Mouse (Mus musculus) CH12.LX (cell line): ENCODE data around the gene S100a1. TPM values are rescaled to one million over a fixed set of nuclear protein-coding genes. Genes with fewer than 3 reads are reported as not detected.

ENCODE experiments used
- DNase-seq: peaks from one replicate; pipeline ENCODE4 v3.0.0-alpha.2; 2013; ENCODE audit errors: extremely low read depth
- H3K27ac ChIP-seq: 2 replicates; pipeline ENCODE4 v1.5.1; 2012; ENCODE audit warnings: low read depth, mild to moderate bottlenecking, control low read depth, moderate library complexity; ENCODE audit not compliant: insufficient read depth
- H3K27me3 ChIP-seq: replicated peaks from 2 replicates; pipeline ENCODE3; 2012; ENCODE audit warnings: inconsistent platforms
- H3K36me3 ChIP-seq, 2 experiments: replicated peaks in 1 of 2; 2 replicates each; pipeline versions ENCODE3 to v1.6.1; 2012; ENCODE audit warnings: inconsistent platforms in 1 of 2, low read length in 1 of 2, mild to moderate bottlenecking in 1 of 2, mixed read lengths in 1 of 2, moderate library complexity in 1 of 2; ENCODE audit not compliant: control insufficient read depth in 1 of 2, insufficient read depth in 1 of 2
- H3K4me1 ChIP-seq, 2 experiments: 2 replicates each; pipeline ENCODE4 v1.6.1; 2012; ENCODE audit warnings: inconsistent platforms in 1 of 2, moderate library complexity in 1 of 2; ENCODE audit not compliant: insufficient read depth in 2 of 2, control insufficient read depth in 1 of 2
- H3K4me2 ChIP-seq: 2 replicates; pipeline ENCODE4 v1.6.1; 2012; ENCODE audit warnings: low read depth, mild to moderate bottlenecking, control low read depth; ENCODE audit not compliant: poor library complexity, insufficient read depth, severe bottlenecking
- H3K4me3 ChIP-seq, 3 experiments: fragments of 150-350 bp in 1 of 3; sonication (generic) in 1 of 3; replicated peaks in 1 of 3; 2 replicates each; pipeline versions ENCODE3 to v1.5.1; 2011 to 2012; ENCODE audit warnings: low read depth in 2 of 3, low read length in 2 of 3, mild to moderate bottlenecking in 2 of 3, moderate library complexity in 2 of 3, control low read depth in 1 of 3, improper control_type of control experiment in 1 of 3, inconsistent platforms in 1 of 3, mixed read lengths in 1 of 3; ENCODE audit not compliant: poor library complexity in 1 of 3
- H3K79me2 ChIP-seq: replicated peaks from 2 replicates; pipeline ENCODE4 v1.6.1; 2012; ENCODE audit warnings: mild to moderate bottlenecking, moderate library complexity; ENCODE audit not compliant: control insufficient read depth, poor library complexity, insufficient read depth, severe bottlenecking; ENCODE audit errors: extremely low read depth
- H3K9ac ChIP-seq: 2 replicates; pipeline ENCODE4 v1.6.1; 2012; ENCODE audit warnings: low read depth, mild to moderate bottlenecking, control low read depth, moderate library complexity; ENCODE audit not compliant: insufficient read depth
- H3K9me3 ChIP-seq: replicated peaks from 2 replicates; pipeline ENCODE3; 2012; ENCODE audit warnings: low read length, inconsistent platforms, mixed read lengths
- BHLHE40 ChIP-seq: IDR thresholded peaks from 2 replicates; pipeline ENCODE4 v1.6.1; 2011; ENCODE audit warnings: mild to moderate bottlenecking, low read depth, low read length, improper control_type of control experiment
- CHD1 ChIP-seq: IDR thresholded peaks from 2 replicates; pipeline ENCODE4 v1.6.1; 2012; ENCODE audit warnings: low read depth, low read length, improper control_type of control experiment, inconsistent platforms
- CHD2 ChIP-seq: IDR thresholded peaks from 2 replicates; pipeline ENCODE4 v1.6.1; 2011; ENCODE audit warnings: low read length, improper control_type of control experiment
- CTCF ChIP-seq, 2 experiments: IDR thresholded peaks in 1 of 2; conservative IDR thresholded peaks in 1 of 2; 2 replicates each; pipeline ENCODE4 v1.5.1; 2011 to 2012; ENCODE audit warnings: low read depth in 2 of 2, low read length in 2 of 2, improper control_type of control experiment in 1 of 2, inconsistent platforms in 1 of 2, mild to moderate bottlenecking in 1 of 2, moderate library complexity in 1 of 2
- E2F4 ChIP-seq: IDR thresholded peaks from 2 replicates; pipeline ENCODE4 v1.6.1; 2011; ENCODE audit warnings: low read depth, low read length, improper control_type of control experiment; ENCODE audit not compliant: insufficient replicate concordance
- ELF1 ChIP-seq: IDR thresholded peaks from 2 replicates; pipeline ENCODE4 v1.6.1; 2014; ENCODE audit warnings: low read depth, mild to moderate bottlenecking, inconsistent platforms, low read length, improper control_type of control experiment
- EP300 ChIP-seq: IDR thresholded peaks from 2 replicates; pipeline ENCODE4 v1.6.1; 2011; ENCODE audit warnings: low read length, improper control_type of control experiment
- ETS1 ChIP-seq: conservative IDR thresholded peaks from 2 replicates; pipeline ENCODE4 v1.6.1; 2012; ENCODE audit warnings: low read depth, mild to moderate bottlenecking, inconsistent platforms, low read length, improper control_type of control experiment, moderate library complexity
- GABPA ChIP-seq: IDR thresholded peaks from 2 replicates; pipeline ENCODE4 v1.6.1; 2012; ENCODE audit warnings: low read depth, low read length, improper control_type of control experiment, inconsistent platforms; ENCODE audit not compliant: insufficient replicate concordance
- HCFC1 ChIP-seq: IDR thresholded peaks from 2 replicates; pipeline ENCODE4 v1.6.1; 2012; ENCODE audit warnings: low read depth, mild to moderate bottlenecking, inconsistent platforms, low read length, improper control_type of control experiment
- IRF4 ChIP-seq: IDR thresholded peaks from 2 replicates; pipeline ENCODE4 v1.6.1; 2014; ENCODE audit warnings: low read depth, mild to moderate bottlenecking, inconsistent platforms, low read length, improper control_type of control experiment
- JUN ChIP-seq: IDR thresholded peaks from 2 replicates; pipeline ENCODE4 v1.6.1; 2011; ENCODE audit warnings: low read depth, mild to moderate bottlenecking, low read length, improper control_type of control experiment, moderate library complexity; ENCODE audit not compliant: insufficient read depth
- JUND ChIP-seq: conservative IDR thresholded peaks from 2 replicates; pipeline ENCODE4 v1.6.1; 2011; ENCODE audit warnings: low read depth, low read length, improper control_type of control experiment
- KAT2A ChIP-seq: IDR thresholded peaks from 2 replicates; pipeline ENCODE4 v1.6.1; 2012; ENCODE audit warnings: low read length, improper control_type of control experiment, inconsistent platforms; ENCODE audit not compliant: insufficient replicate concordance
- MAFK ChIP-seq: IDR thresholded peaks from 2 replicates; pipeline ENCODE4 v1.6.1; 2011; ENCODE audit warnings: low read length, improper control_type of control experiment; ENCODE audit not compliant: insufficient replicate concordance
- MAX ChIP-seq: IDR thresholded peaks from 2 replicates; pipeline ENCODE4 v1.6.1; 2011; ENCODE audit warnings: low read length, improper control_type of control experiment
- MAZ ChIP-seq: IDR thresholded peaks from 2 replicates; pipeline ENCODE4 v1.6.1; 2012; ENCODE audit warnings: low read depth, mild to moderate bottlenecking, inconsistent platforms, low read length, improper control_type of control experiment, moderate library complexity
- MEF2A ChIP-seq: IDR thresholded peaks from 2 replicates; pipeline ENCODE4 v1.6.1; 2014; ENCODE audit warnings: low read depth, mild to moderate bottlenecking, inconsistent platforms, low read length, improper control_type of control experiment, borderline replicate concordance
- MXI1 ChIP-seq: IDR thresholded peaks from 2 replicates; pipeline ENCODE4 v1.6.1; 2011; ENCODE audit warnings: mild to moderate bottlenecking, low read depth, low read length, improper control_type of control experiment
- MYC ChIP-seq: IDR thresholded peaks from 2 replicates; pipeline ENCODE4 v1.6.1; 2011; ENCODE audit warnings: low read depth, mild to moderate bottlenecking, improper control_type of control experiment, low read length
- NELFE ChIP-seq: IDR thresholded peaks from 2 replicates; pipeline ENCODE4 v1.6.1; 2011; ENCODE audit warnings: low read depth, low read length, improper control_type of control experiment
- NRF1 ChIP-seq: IDR thresholded peaks from 2 replicates; pipeline ENCODE4 v1.6.1; 2014; ENCODE audit warnings: low read depth, mild to moderate bottlenecking, inconsistent platforms, low read length, improper control_type of control experiment, moderate library complexity
- PAX5 ChIP-seq: IDR thresholded peaks from 2 replicates; pipeline ENCODE4 v1.6.1; 2012; ENCODE audit warnings: low read length, inconsistent platforms, mixed read lengths
- POLR2A ChIP-seq: IDR thresholded peaks from 2 replicates; pipeline ENCODE4 v1.6.1; 2011; ENCODE audit warnings: low read depth, mild to moderate bottlenecking, improper control_type of control experiment, low read length
- POLR2AphosphoS2 ChIP-seq: IDR thresholded peaks from 2 replicates; pipeline ENCODE4 v1.6.1; 2011; ENCODE audit warnings: low read depth, low read length, improper control_type of control experiment
- RAD21 ChIP-seq: IDR thresholded peaks from 2 replicates; pipeline ENCODE4 v1.6.1; 2011; ENCODE audit warnings: low read depth, mild to moderate bottlenecking, low read length, improper control_type of control experiment, moderate library complexity
- RCOR1 ChIP-seq: conservative IDR thresholded peaks from 2 replicates; pipeline ENCODE4 v1.6.1; 2012; ENCODE audit warnings: low read depth, mild to moderate bottlenecking, inconsistent platforms, low read length, improper control_type of control experiment
- SIN3A ChIP-seq: IDR thresholded peaks from 2 replicates; pipeline ENCODE4 v1.6.1; 2012; ENCODE audit warnings: low read length, improper control_type of control experiment, inconsistent platforms
- SMC3 ChIP-seq: IDR thresholded peaks from 2 replicates; pipeline ENCODE4 v1.6.1; 2011; ENCODE audit warnings: low read depth, low read length, improper control_type of control experiment
- TBP ChIP-seq: conservative IDR thresholded peaks from 2 replicates; pipeline ENCODE4 v1.6.1; 2011; ENCODE audit warnings: low read depth, low read length, improper control_type of control experiment
- TCF12 ChIP-seq: IDR thresholded peaks from 2 replicates; pipeline ENCODE4 v1.6.1; 2014; ENCODE audit warnings: low read depth, mild to moderate bottlenecking, inconsistent platforms, low read length, improper control_type of control experiment
- UBTF ChIP-seq: IDR thresholded peaks from 2 replicates; pipeline ENCODE4 v1.6.1; 2012; ENCODE audit warnings: low read depth, mild to moderate bottlenecking, inconsistent platforms, low read length, improper control_type of control experiment, moderate library complexity
- USF1 ChIP-seq: IDR thresholded peaks from 2 replicates; pipeline ENCODE4 v1.6.1; 2014; ENCODE audit warnings: low read depth, mild to moderate bottlenecking, inconsistent platforms, low read length, improper control_type of control experiment
- USF2 ChIP-seq: conservative IDR thresholded peaks from 2 replicates; pipeline ENCODE4 v1.6.1; 2011; ENCODE audit warnings: low read depth, low read length, improper control_type of control experiment
- ZC3H11A ChIP-seq: IDR thresholded peaks from 2 replicates; pipeline ENCODE4 v1.6.1; 2012; ENCODE audit warnings: low read depth, mild to moderate bottlenecking, inconsistent platforms, low read length, improper control_type of control experiment
- ZKSCAN1 ChIP-seq: IDR thresholded peaks from 2 replicates; pipeline ENCODE4 v1.6.1; 2012; ENCODE audit warnings: low read depth, inconsistent platforms, low read length, improper control_type of control experiment, borderline replicate concordance
- ZMIZ1 ChIP-seq: IDR thresholded peaks from 2 replicates; pipeline ENCODE4 v1.6.1; 2012; ENCODE audit warnings: low read depth, mild to moderate bottlenecking, inconsistent platforms, low read length, improper control_type of control experiment
- ZNF384 ChIP-seq: IDR thresholded peaks from 2 replicates; pipeline ENCODE4 v1.6.1; 2012; ENCODE audit warnings: low read depth, low read length, improper control_type of control experiment, inconsistent platforms
- dilution Hi-C: fragments of 300-500 bp; cut with MboI; formaldehyde crosslinking; loops from 2 replicates; pipeline ENCODE4 v1.14.3; 2020; ENCODE audit warnings: low sequenced_read_pairs; ENCODE audit not compliant: extremely low pct_unique_long_range_greater_than_20kb, extremely low pct_ligation_motif_present
- in situ Hi-C: fragments of 300-500 bp; cut with MboI; formaldehyde crosslinking; loops from 3 replicates; pipeline ENCODE4 v1.14.3; 2019; ENCODE audit warnings: low sequenced_read_pairs, low pct_ligation_motif_present, low pct_unique_long_range_greater_than_20kb, mixed read lengths
- polyA plus RNA-seq: library from polyadenylated mRNA; unstranded; fragments of >175 nt; gene quantifications from 2 replicates; pipeline ENCODE4 v1.2.1, GENCODE M21; 2012; ENCODE audit warnings: low read depth; ENCODE audit not compliant: insufficient read length
- total RNA-seq, 2 experiments: library from RNA; depleted of rRNA; stranded (reverse); fragments of 300-350 nt in 1 of 2; fragments of >200 nt in 1 of 2; gene quantifications; 2 replicates each; pipeline ENCODE4 v1.2.3; 2012 to 2014

The S100a1 gene
- total and polyA plus RNA-seq, 3 experiments: 2.7 to 13.2 (median 3.8) TPM

- peak within 1 kb of the TSS; percentile 87 for H3K4me2 ChIP-seq
- peaks cover 0 to 11% of the 10 kb centered on the region in 2 experiments; a peak in 2 of 4 replicates for H3K4me1 ChIP-seq
- H3K36me3 ChIP-seq: peaks cover 34 to 59% of the 10 kb centered on the region in 2 experiments
- no peaks in the 10 kb centered on the region for H3K27me3 ChIP-seq
- H3K4me3 ChIP-seq: peak within 1 kb of the TSS; percentile 67 to 79 (median 71)
- TF ChIP-seq MXI1 (peak; percentile 87), NRF1 (peak; percentile 33; the same call in 1 of the 2 replicates), HCFC1 (peak; percentile 96), RAD21 (peak; percentile 41), E2F4 (no peak), MAX (peak; percentile 64), CTCF (conservative IDR thresholded peaks at IDR 0.05 in 1 of 2, IDR thresholded peaks at IDR 0.05 in 1 of 2; ENCODE audit: low read depth in 2 of 2, low read length in 2 of 2) (peak; percentile 24 to 89; a peak in 2 of 4 replicates), USF2 (no peak), CHD1 (no peak), ZMIZ1 (peak; percentile 73), KAT2A (peak; percentile 90; the same call in 1 of the 2 replicates), MEF2A (peak; percentile 45), ZC3H11A (no peak), JUND (no peak), SIN3A (peak; percentile 84), NELFE (peak; percentile 78), UBTF (0 out of 2 replicates have a peak, but pooled peaks have one; percentile 47), ELF1 (peak; percentile 73), IRF4 (peak; percentile 55; the same call in 1 of the 2 replicates), TBP (no peak; the same call in 1 of the 2 replicates), MAZ (peak; percentile 53; the same call in 1 of the 2 replicates), ETS1 (no peak), MAFK (no peak), POLR2AphosphoS2 (peak; percentile 71; the same call in 1 of the 2 replicates), JUN (no peak), MYC (peak; percentile 69; the same call in 1 of the 2 replicates), GABPA (peak; percentile 49; the same call in 1 of the 2 replicates), USF1 (no peak), CHD2 (peak; percentile 96), PAX5 (no peak), SMC3 (peak; percentile 53), BHLHE40 (peak; percentile 96), ZKSCAN1 (no peak), TCF12 (peak; percentile 76; the same call in 1 of the 2 replicates), RCOR1 (no peak), EP300 (peak; percentile 14; the same call in 1 of the 2 replicates), POLR2A (peak; percentile 86), ZNF384 (no peak)
- TF ChIP-seq, all 38 proteins: peak for 24
- in situ Hi-C loops: no loop called here
- H3K27ac ChIP-seq: peak within 1 kb of the TSS; percentile 44
- peak; percentile 96 for DNase-seq
- dilution Hi-C loops: no loop called here
- H3K9ac ChIP-seq: peak within 1 kb of the TSS; percentile 95
- H3K9me3 ChIP-seq: no peaks in the 10 kb centered on the region
- H3K79me2 ChIP-seq: peaks cover 7% of the 10 kb centered on the region; the same call in 1 of the 2 replicates
These were observed 23.4 kb downstream of the S100a1 start, which contains the start of gene Snapin for GRCm38 (mm10) chr3:90490696-90491256. Gene Snapin (minus strand): TSS chr3:90491033.
